Mouse (Mus musculus) kidney, adult 2 months (tissue): ENCODE measurements around the gene Rasgef1c.

Source experiments
- CTCF ChIP-seq: fragments of 200-500 bp; conservative IDR thresholded peaks from 2 replicates; pipeline ENCODE4 v1.5.1; 2011; ENCODE audit warnings: low read depth, mild to moderate bottlenecking, control low read depth, low read length, moderate library complexity, mixed read lengths; ENCODE audit not compliant: insufficient read depth, insufficient read length
- POLR2A ChIP-seq: fragments of 200-500 bp; IDR thresholded peaks from one replicate; pipeline ENCODE4 v1.6.1; 2011; ENCODE audit warnings: low read depth, low read length, control low read depth

- TF ChIP-seq POLR2A, result no peak
- no peak for TF ChIP-seq CTCF
Measured at GRCm38 (mm10) chr11:49978935-49979334, 77.3 kb downstream of the Rasgef1c start.
